Mouse (Mus musculus) megakaryocyte, embryonic 14.5 days (primary cell): ENCODE results near the gene Rilp.

Experiments
- FLI1 ChIP-seq: IDR thresholded peaks from 2 replicates; pipeline ENCODE4 v1.6.1; 2012; ENCODE audit warnings: low read length, inconsistent platforms, mixed read lengths
- GATA1 ChIP-seq: IDR thresholded peaks from 3 replicates; pipeline ENCODE4 v1.6.1; 2012; ENCODE audit warnings: mixed read lengths, low read length, inconsistent platforms, borderline replicate concordance

DNA sequence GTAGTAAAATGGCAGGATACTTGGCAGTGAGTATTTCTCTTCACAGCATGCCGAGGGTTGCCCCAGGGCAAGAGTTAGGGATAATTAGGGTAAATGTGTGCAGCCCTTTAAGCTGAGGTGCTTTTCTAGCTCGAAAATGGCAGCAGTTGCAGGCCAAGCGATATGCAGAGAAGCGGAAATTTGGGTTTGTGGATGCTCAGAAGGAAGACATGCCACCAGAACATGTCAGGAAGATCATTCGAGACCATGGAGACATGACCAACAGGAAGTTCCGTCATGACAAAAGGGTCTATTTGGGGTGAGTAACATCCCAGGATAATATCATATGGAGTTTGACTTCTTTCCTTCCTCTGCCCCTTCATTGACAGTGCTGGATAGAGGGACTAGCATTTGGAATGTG is 22.4 kb upstream of the Rilp start:
- TF ChIP-seq GATA1, result no peak
- no peak for TF ChIP-seq FLI1
